Mouse (Mus musculus): Measurements from ENCODE around the gene Slc8a3. TPM values are rescaled to one million over a fixed set of nuclear protein-coding genes. Genes with fewer than 3 reads are reported as not detected.

Slc8a3 gene
- polyA plus RNA-seq, 1 experiment from 2014 or later: 0.27 TPM

DNA sequence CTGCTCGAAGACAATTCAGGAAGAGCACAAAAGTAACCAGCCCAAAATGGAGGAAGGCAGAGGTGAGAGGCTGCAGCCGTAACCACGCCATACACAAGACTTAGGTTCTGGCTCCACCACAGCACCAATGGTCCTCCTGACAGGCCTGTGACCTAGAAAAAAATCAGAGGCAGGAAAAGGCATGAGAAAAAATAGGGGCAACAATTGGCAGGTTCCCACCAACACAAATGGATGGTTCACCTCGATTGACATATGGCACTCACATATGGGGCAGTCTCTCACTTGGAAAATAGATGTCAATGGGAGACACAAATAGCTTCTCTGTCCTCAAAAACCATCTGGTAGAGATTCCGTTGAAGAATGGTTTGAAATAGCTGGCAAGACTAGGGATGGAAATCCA is 17.0 kb downstream of the Slc8a3 start:
- H3K36me3 ChIP-seq (ENCODE audit: insufficient read depth, low read length): no peaks in the 10 kb centered on the region
- H3K4me3 ChIP-seq (ENCODE audit: low read length): no peak overlapping the region
- H3K9ac ChIP-seq (replicated peaks; ENCODE audit: low read length): no peak overlapping the region
- no peak overlapping the region for H3K27ac ChIP-seq (ENCODE audit: low read length)
- WGBS: 90% methylated on average over 5 of the region's 5 CpGs
- no peaks in the 10 kb centered on the region for H3K9me3 ChIP-seq (ENCODE audit: low read length)
- ATAC-seq (ENCODE audit: low FRiP score, low TSS enrichment): no peak
- no peaks in the 10 kb centered on the region for H3K27me3 ChIP-seq (ENCODE audit: insufficient read depth, low read length)
- H3K4me2 ChIP-seq (replicated peaks; ENCODE audit: low read depth, low read length): no peak overlapping the region
- no peaks in the 10 kb centered on the region for H3K4me1 ChIP-seq (ENCODE audit: insufficient read depth, low read length)

DNA sequence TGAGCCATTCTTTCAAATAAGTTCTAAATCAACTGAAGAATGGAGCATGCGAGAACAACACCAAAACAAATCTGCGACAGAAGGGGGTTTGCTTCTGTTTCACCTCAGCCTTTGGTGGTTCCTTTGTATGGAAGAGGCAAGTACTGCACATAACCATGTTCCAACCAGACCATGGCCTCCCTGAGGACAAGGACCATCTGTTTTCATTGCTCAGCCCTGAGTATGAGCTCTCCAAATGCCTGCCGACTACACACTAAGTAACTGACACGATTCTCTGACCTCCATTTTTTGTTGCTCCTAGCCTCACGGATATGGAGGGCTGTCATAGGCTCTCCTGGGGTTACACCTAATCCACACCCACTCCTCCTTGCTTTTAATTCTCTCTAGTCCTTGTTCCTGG is 29.4 kb downstream of the Slc8a3 start:
- WGBS: 80% methylated on average over 5 of the region's 5 CpGs
- no peak overlapping the region for H3K9ac ChIP-seq (replicated peaks; ENCODE audit: low read length)

DNA sequence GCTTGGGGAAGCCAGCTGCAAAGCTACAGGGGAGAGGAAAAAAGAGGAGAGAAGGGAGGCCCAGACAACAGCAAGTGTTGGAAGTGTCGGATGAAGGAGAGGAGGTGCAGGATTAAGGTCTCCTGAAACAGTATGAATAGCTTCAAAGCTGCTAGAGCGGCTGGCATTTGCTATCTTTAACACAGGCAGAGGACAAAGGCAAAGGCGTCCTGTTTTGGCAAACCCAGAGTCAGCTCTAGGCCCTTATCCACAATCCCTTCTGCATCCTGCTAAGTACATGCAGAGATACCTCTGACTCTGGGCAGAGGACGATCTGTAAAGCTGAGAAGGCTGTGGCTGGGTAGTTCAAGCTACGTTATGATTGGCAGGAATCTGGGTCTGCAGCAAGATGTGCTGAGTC is 38.4 kb downstream of the Slc8a3 start:
- H3K27me3 ChIP-seq (ENCODE audit: insufficient read depth, low read length): no peaks in the 10 kb centered on the region
- no peak overlapping the region for H3K9ac ChIP-seq (replicated peaks; ENCODE audit: low read length)
- no peak for ATAC-seq (ENCODE audit: low FRiP score, low TSS enrichment)
- H3K36me3 ChIP-seq (ENCODE audit: insufficient read depth, low read length): no peaks in the 10 kb centered on the region
- H3K27ac ChIP-seq (ENCODE audit: low read length): no peak overlapping the region
- H3K4me1 ChIP-seq (ENCODE audit: insufficient read depth, low read length): no peaks in the 10 kb centered on the region
- H3K9me3 ChIP-seq (ENCODE audit: low read length): no peaks in the 10 kb centered on the region
- H3K4me2 ChIP-seq (replicated peaks; ENCODE audit: low read depth, low read length): no peak overlapping the region
- H3K4me3 ChIP-seq (ENCODE audit: low read length): no peak overlapping the region
- WGBS: 56% methylated on average over 5 of the region's 5 CpGs

More for the DNA sequence above, 29.4 kb downstream of the Slc8a3 start:
- Histone ChIP-seq H3K27me3 (ENCODE audit: insufficient read depth, low read length) (no peaks in the 10 kb centered on the region), H3K27ac (ENCODE audit: low read length) (no peak overlapping the region), H3K4me3 (ENCODE audit: low read length) (no peak overlapping the region), H3K36me3 (ENCODE audit: insufficient read depth, low read length) (no peaks in the 10 kb centered on the region), H3K9me3 (ENCODE audit: low read length) (no peaks in the 10 kb centered on the region), H3K4me1 (ENCODE audit: insufficient read depth, low read length) (no peaks in the 10 kb centered on the region), H3K4me2 (replicated peaks; ENCODE audit: low read depth, low read length) (no peak overlapping the region)
- ATAC-seq (ENCODE audit: low FRiP score, low TSS enrichment): no peak

DNA sequence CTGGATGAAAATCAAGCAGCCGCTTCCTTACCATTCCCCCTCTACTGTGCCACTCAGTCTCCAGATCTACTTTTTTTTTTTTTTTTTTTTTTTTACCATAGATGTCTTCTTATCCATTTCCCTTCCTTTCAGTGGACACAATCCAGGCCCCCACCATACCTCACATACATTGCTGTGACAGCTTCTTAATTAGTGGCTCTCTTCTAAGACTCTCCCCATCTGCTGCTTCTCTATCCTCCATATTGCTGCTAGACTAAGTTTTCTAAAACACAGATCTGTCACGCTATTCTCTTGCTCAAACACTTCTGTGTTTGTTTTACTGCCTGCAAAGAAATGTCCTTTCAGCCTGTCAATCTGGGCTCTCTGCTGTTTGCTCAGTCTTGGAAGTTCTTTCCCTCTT is 54.9 kb downstream of the Slc8a3 start:
- no peaks in the 10 kb centered on the region for H3K9me3 ChIP-seq (ENCODE audit: low read length)
- ATAC-seq (ENCODE audit: low FRiP score, low TSS enrichment): no peak
- H3K4me1 ChIP-seq (ENCODE audit: insufficient read depth, low read length): no peaks in the 10 kb centered on the region
- no peak overlapping the region for H3K4me2 ChIP-seq (replicated peaks; ENCODE audit: low read depth, low read length)
- 66% methylated on average over 2 of the region's 2 CpGs for WGBS
- H3K27me3 ChIP-seq (ENCODE audit: insufficient read depth, low read length): no peaks in the 10 kb centered on the region
- H3K9ac ChIP-seq (replicated peaks; ENCODE audit: low read length): no peak overlapping the region
- H3K27ac ChIP-seq (ENCODE audit: low read length): no peak overlapping the region
- no peaks in the 10 kb centered on the region for H3K36me3 ChIP-seq (ENCODE audit: insufficient read depth, low read length)
- no peak overlapping the region for H3K4me3 ChIP-seq (ENCODE audit: low read length)

DNA sequence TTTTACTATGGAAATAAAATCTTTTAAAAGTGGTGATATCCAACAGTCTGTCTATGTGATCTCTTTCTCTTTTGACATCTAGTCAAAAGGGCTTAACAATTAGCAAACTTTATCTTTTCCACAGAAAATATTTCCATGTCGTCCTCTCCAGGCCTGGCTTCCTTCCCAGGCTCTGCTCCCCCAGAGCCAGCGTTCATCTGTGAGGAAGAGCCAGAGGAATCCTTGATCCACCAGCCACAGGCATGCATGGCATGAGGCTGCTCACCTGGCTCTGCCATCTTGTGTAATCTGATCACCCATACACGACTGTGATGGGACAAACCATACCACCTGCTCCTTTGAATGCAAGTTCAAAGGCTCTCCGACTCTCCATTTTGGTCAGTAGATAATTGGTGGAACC is 58.4 kb downstream of the Slc8a3 start:
- no peak overlapping the region for H3K9ac ChIP-seq (replicated peaks; ENCODE audit: low read length)
- H3K4me2 ChIP-seq (replicated peaks; ENCODE audit: low read depth, low read length): no peak overlapping the region
- no peak for ATAC-seq (ENCODE audit: low FRiP score, low TSS enrichment)
- no peaks in the 10 kb centered on the region for H3K4me1 ChIP-seq (ENCODE audit: insufficient read depth, low read length)
- no peaks in the 10 kb centered on the region for H3K27me3 ChIP-seq (ENCODE audit: insufficient read depth, low read length)
- no peak overlapping the region for H3K4me3 ChIP-seq (ENCODE audit: low read length)
- no peaks in the 10 kb centered on the region for H3K9me3 ChIP-seq (ENCODE audit: low read length)
- 75% methylated on average over 4 of the region's 4 CpGs for WGBS
- no peaks in the 10 kb centered on the region for H3K36me3 ChIP-seq (ENCODE audit: insufficient read depth, low read length)
- no peak overlapping the region for H3K27ac ChIP-seq (ENCODE audit: low read length)

DNA sequence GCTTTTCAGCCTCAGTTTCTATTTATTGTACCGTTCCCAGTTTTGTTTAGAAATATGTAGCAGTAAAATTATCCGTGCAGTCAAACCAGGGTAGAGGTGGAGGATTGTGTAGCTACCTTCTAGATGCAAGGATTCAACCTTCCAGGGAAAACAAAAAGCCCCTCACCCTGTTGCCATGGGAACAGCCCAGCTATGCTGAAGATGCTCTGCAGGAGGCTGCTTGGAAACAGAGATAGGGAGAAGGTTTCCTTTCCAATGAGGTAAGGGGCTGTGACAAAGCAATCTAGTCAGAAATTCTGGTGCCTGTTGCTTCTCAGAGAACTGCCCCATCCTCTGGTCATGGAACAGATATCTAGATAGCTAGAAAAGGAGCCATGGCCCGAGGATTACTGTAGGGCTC is 59.6 kb downstream of the Slc8a3 start:
- Histone ChIP-seq H3K4me3 (ENCODE audit: low read length) (no peak overlapping the region), H3K27ac (ENCODE audit: low read length) (no peak overlapping the region), H3K9me3 (ENCODE audit: low read length) (no peaks in the 10 kb centered on the region), H3K27me3 (ENCODE audit: insufficient read depth, low read length) (no peaks in the 10 kb centered on the region), H3K4me2 (replicated peaks; ENCODE audit: low read depth, low read length) (no peak overlapping the region), H3K4me1 (ENCODE audit: insufficient read depth, low read length) (no peaks in the 10 kb centered on the region), H3K9ac (replicated peaks; ENCODE audit: low read length) (no peak overlapping the region), H3K36me3 (ENCODE audit: insufficient read depth, low read length) (no peaks in the 10 kb centered on the region)
- WGBS: 50% methylated on average over 3 of the region's 3 CpGs
- ATAC-seq (ENCODE audit: low FRiP score, low TSS enrichment): no peak

DNA sequence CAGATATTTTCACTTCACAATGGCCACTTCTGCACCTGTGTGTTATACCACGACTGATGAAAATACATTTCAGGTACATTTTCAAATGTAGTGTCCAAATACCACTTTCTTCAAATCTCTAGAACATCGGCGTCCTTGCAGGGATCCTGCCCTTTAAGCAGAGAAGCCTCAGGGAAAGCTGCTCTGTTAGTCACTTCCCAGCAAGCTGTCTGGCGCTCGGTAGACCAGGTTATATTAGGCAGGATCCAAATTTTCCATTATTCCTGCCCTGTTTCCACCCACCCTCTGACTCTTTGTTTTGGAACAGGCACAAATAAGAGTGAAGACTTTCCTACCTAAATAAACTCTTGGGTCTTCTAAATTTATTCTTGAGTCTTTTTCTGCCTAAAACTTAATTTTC is 63.7 kb downstream of the Slc8a3 start:
- no peak for ATAC-seq (ENCODE audit: low FRiP score, low TSS enrichment)
- H3K9me3 ChIP-seq (ENCODE audit: low read length): no peaks in the 10 kb centered on the region
- no peak overlapping the region for H3K27ac ChIP-seq (ENCODE audit: low read length)
- H3K9ac ChIP-seq (replicated peaks; ENCODE audit: low read length): no peak overlapping the region
- 87% methylated on average over 5 of the region's 5 CpGs for WGBS
- H3K36me3 ChIP-seq (ENCODE audit: insufficient read depth, low read length): no peaks in the 10 kb centered on the region
- no peak overlapping the region for H3K4me3 ChIP-seq (ENCODE audit: low read length)
- H3K4me2 ChIP-seq (replicated peaks; ENCODE audit: low read depth, low read length): no peak overlapping the region
- no peaks in the 10 kb centered on the region for H3K4me1 ChIP-seq (ENCODE audit: insufficient read depth, low read length)
- H3K27me3 ChIP-seq (ENCODE audit: insufficient read depth, low read length): no peaks in the 10 kb centered on the region

DNA sequence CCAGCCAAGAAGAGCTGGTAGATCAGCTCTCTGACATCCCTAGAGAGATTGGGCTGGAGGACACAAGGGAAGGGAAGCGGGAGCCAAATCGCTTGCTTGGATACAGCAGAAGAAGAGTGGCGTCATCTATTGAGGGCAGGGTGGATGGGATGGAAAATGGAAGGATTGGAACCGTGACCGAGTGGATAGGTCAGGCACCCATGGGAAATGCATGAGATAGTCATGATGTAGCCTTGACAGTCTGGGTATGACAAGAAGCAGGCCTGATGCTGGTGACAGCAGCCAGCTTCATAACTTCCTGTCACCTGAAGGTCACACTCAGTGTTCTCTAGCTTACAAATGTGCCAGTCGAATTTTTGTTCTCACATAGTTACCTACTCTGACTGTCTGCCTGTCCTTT is 70.2 kb downstream of the Slc8a3 start:
- Histone ChIP-seq H3K4me2 (replicated peaks; ENCODE audit: low read depth, low read length) (no peak overlapping the region), H3K9me3 (ENCODE audit: low read length) (no peaks in the 10 kb centered on the region), H3K36me3 (ENCODE audit: insufficient read depth, low read length) (no peaks in the 10 kb centered on the region), H3K27me3 (ENCODE audit: insufficient read depth, low read length) (no peaks in the 10 kb centered on the region), H3K4me3 (ENCODE audit: low read length) (no peak overlapping the region), H3K4me1 (ENCODE audit: insufficient read depth, low read length) (no peaks in the 10 kb centered on the region), H3K27ac (ENCODE audit: low read length) (no peak overlapping the region), H3K9ac (replicated peaks; ENCODE audit: low read length) (no peak overlapping the region)
- WGBS: 91% methylated on average over 6 of the region's 6 CpGs
- ATAC-seq (ENCODE audit: low FRiP score, low TSS enrichment): no peak

DNA sequence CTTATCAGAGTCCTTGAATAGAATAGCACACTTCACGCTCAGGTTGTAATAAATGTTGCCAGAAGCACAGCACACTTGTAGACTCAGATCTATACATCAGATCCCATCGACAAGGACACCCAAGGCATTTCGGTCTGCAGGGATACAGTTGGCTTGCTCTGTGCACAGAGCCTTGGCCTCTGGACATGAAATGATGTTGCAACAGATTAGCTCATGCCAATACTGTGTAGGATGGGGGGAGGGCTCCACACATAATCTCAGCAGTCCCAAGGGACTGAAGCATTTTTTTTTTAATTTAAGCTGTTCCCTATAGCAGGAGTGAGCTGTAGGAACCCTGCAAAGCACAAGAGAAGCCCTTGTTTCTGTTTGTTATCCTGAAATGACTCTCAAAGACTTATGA is 74.8 kb downstream of the Slc8a3 start:
- Histone ChIP-seq H3K27ac (ENCODE audit: low read length) (no peak overlapping the region), H3K4me2 (replicated peaks; ENCODE audit: low read depth, low read length) (no peak overlapping the region), H3K4me3 (ENCODE audit: low read length) (no peak overlapping the region), H3K9me3 (ENCODE audit: low read length) (no peaks in the 10 kb centered on the region), H3K27me3 (ENCODE audit: insufficient read depth, low read length) (no peaks in the 10 kb centered on the region), H3K9ac (replicated peaks; ENCODE audit: low read length) (no peak overlapping the region), H3K4me1 (ENCODE audit: insufficient read depth, low read length) (no peaks in the 10 kb centered on the region), H3K36me3 (ENCODE audit: insufficient read depth, low read length) (no peaks in the 10 kb centered on the region)
- WGBS: 83% methylated on average over 3 of the region's 3 CpGs
- no peak for ATAC-seq (ENCODE audit: low FRiP score, low TSS enrichment)

DNA sequence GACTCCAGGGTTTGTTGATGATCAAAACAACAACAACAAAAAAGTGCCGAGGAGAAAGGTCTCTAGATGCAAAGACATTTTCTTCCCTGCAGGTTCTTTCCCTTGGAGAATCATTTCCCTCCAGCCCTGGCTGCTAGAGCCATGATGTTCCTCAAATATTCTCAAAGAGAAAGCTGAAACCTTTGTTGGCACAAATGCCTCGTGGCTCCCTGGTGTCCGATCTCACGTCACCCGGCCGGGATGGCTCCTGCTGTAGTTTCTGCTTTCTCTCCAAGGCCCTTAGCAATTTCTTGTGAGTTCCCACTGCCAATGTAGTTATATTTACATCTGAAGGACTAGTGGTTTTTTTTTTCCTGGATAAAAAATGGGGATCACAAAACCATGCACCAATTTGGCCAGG is 87.6 kb downstream of the Slc8a3 start:
- no peak overlapping the region for H3K4me2 ChIP-seq (replicated peaks; ENCODE audit: low read depth, low read length)
- H3K4me1 ChIP-seq (ENCODE audit: insufficient read depth, low read length): no peaks in the 10 kb centered on the region
- no peaks in the 10 kb centered on the region for H3K36me3 ChIP-seq (ENCODE audit: insufficient read depth, low read length)
- ATAC-seq (ENCODE audit: low FRiP score, low TSS enrichment): no peak
- 49% methylated on average over 6 of the region's 6 CpGs for WGBS
- no peak overlapping the region for H3K9ac ChIP-seq (replicated peaks; ENCODE audit: low read length)
- H3K27me3 ChIP-seq (ENCODE audit: insufficient read depth, low read length): no peaks in the 10 kb centered on the region
- H3K9me3 ChIP-seq (ENCODE audit: low read length): no peaks in the 10 kb centered on the region
- no peak overlapping the region for H3K27ac ChIP-seq (ENCODE audit: low read length)
- no peak overlapping the region for H3K4me3 ChIP-seq (ENCODE audit: low read length)

DNA sequence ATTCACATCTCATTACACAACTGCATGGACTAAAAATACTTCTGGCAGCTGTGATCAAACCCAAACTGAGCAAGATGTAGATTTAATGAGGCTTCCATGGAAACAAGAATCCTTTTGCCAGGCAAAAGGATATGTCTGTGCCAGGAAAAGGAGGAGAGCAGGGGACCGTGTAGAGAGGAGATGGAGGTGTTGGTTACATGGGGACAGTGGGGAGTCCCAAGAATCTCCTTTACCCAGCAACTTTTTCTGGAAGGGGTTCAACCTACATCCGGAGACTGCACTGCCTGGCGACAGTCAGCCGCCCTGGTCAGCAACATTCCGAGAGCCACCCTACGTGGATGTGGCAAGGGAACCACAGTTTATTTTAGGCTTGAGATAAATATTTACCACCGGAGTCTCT is 88.0 kb downstream of the Slc8a3 start:
- 75% methylated on average over 7 of the region's 7 CpGs for WGBS
- H3K27me3 ChIP-seq (ENCODE audit: insufficient read depth, low read length): no peaks in the 10 kb centered on the region
- no peak overlapping the region for H3K4me3 ChIP-seq (ENCODE audit: low read length)
- ATAC-seq (ENCODE audit: low FRiP score, low TSS enrichment): no peak
- no peak overlapping the region for H3K4me2 ChIP-seq (replicated peaks; ENCODE audit: low read depth, low read length)
- no peaks in the 10 kb centered on the region for H3K36me3 ChIP-seq (ENCODE audit: insufficient read depth, low read length)
- H3K9ac ChIP-seq (replicated peaks; ENCODE audit: low read length): no peak overlapping the region
- no peak overlapping the region for H3K27ac ChIP-seq (ENCODE audit: low read length)
- no peaks in the 10 kb centered on the region for H3K4me1 ChIP-seq (ENCODE audit: insufficient read depth, low read length)
- no peaks in the 10 kb centered on the region for H3K9me3 ChIP-seq (ENCODE audit: low read length)

All from kidney, embryonic 16.5 days (tissue).